Mouse (Mus musculus): ENCODE data around the gene Lmo2.

The Lmo2 gene

GRCm38 (mm10) chr2:103941085-103941484 is 16.7 kb upstream of the Lmo2 start:
- no peak for DNase-seq (ENCODE audit: low spot score in 2 of 2)

DNA sequence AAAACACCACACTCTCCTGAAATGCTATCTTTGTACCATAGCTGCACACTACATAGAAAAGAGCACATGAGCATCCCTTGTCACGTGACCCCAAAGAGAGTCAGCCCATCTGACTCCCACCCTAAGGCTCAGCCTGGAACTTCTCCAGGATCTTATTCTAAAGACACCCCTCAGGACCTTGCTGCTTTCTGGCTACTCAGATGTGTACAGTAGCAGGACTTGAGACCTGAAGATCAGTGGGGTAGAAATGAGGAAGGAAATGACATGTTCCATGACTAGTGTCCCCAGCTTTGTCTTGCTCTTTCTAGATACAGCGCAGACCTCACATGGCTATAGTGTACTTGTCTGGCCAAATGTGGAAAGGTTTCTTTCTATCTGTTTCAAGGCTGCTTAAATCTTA is 12.9 kb upstream of the Lmo2 start:
- no peak for DNase-seq (ENCODE audit: low spot score in 2 of 2)

DNA sequence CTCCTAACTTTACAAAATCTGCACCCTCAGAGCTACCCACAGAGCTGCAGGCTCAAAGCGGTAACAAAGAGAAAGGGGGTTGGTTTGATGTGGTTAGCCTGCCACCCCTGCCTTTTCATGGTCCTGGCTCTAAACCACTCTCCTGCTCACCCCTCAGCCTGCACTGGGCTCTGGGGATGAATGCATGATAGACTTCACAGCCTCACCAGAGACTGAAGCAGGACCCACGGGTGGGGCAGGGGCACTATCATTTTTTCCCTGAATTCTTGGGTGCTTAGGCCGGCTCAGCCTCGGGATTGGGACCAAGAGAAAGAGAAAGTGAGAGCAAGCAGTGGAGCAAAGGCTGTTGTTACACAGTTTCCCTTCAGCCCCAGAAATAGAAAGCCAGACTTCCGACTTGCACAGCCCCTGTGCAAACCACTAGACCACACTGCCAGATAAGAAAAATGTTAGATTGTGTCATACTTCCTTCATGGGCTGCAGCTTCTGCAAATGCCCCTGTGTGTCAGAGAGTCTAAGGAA is 12.2 kb upstream of the Lmo2 start:
- no peak for DNase-seq (ENCODE audit: low spot score in 2 of 2)

GRCm38 (mm10) chr2:103946892-103947291 is 10.9 kb upstream of the Lmo2 start:
- DNase-seq (ENCODE audit: low spot score in 2 of 2), result no peak

GRCm38 (mm10) chr2:103947982-103948655 is 9.7 kb upstream of the Lmo2 start:
- DNase-seq (ENCODE audit: low spot score in 2 of 2), result no peak

- no peak for DNase-seq (ENCODE audit: low spot score in 2 of 2)
These were observed 4.5 kb upstream of the Lmo2 start for GRCm38 (mm10) chr2:103953050-103953835.

- DNase-seq (ENCODE audit: low spot score in 2 of 2), result no peak
These were observed 2.1 kb upstream of the Lmo2 start for GRCm38 (mm10) chr2:103955714-103956113.

- DNase-seq (ENCODE audit: low spot score in 2 of 2), result no peak
These were observed 919 bp upstream of the Lmo2 start for GRCm38 (mm10) chr2:103956867-103957266.

- no peak for DNase-seq (ENCODE audit: low spot score in 2 of 2)
These were observed 848 bp downstream of the Lmo2 start for GRCm38 (mm10) chr2:103958634-103959033.

GRCm38 (mm10) chr2:103959066-103959465 is 1.3 kb downstream of the Lmo2 start:
- DNase-seq (ENCODE audit: low spot score in 2 of 2), result no peak

GRCm38 (mm10) chr2:103959574-103959973 is 1.8 kb downstream of the Lmo2 start:
- DNase-seq (ENCODE audit: low spot score in 2 of 2), result no peak

GRCm38 (mm10) chr2:103962349-103962748 is 4.6 kb downstream of the Lmo2 start:
- no peak for DNase-seq (ENCODE audit: low spot score in 2 of 2)

- DNase-seq (ENCODE audit: low spot score in 2 of 2), result no peak
These were observed 7.6 kb downstream of the Lmo2 start for GRCm38 (mm10) chr2:103965391-103965790.

DNA sequence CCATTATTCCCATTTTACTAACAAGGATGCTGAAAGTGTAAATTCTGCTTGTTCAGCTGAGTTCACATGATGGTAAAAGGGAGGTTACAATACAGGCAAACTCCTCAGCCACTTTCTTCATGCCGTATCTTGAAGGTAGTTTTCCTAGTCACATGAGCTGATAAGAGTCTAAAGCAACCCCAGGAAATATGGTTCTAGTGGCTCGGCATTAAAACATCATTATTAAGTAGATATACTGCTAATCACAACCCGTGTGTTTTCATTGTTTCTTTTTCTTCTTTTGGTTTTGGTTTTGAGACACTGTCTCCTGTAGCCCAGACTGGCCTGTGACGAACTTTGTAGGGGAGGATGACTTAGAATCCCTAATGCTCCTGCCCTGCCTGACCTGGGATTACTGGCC is 10.4 kb downstream of the Lmo2 start:
- no peak for DNase-seq (ENCODE audit: low spot score in 2 of 2)

DNA sequence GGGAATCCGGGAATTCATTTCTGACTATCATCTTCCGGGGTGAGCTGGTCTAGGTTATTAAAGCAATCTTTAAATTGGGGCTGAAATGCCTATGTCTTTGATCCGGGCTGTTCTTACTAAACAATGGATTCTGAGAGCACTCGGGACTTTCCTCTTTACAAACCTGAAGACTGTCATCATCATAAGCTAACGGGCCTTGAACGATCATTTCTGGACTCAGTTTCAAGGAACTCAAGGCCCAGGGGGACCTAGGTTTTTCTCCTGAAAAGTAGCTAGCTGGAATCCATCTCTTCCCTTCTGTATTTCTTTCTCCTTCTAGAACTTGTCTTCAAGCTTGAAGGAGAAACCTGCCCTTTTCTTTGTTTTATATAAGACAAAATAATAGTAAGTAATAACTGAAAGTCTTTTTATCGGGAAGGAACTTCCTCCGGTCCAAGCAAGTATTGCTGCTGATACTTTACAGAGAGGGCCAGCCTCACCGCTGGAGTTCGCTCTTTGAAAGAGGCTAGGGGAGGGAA is 11.2 kb downstream of the Lmo2 start:
- DNase-seq (ENCODE audit: low spot score in 2 of 2), result no peak

- DNase-seq (ENCODE audit: low spot score in 2 of 2), result peak; percentile 55 to 57
These were observed 11.8 kb downstream of the Lmo2 start for GRCm38 (mm10) chr2:103969437-103970040.

- peak in 1 of 2 experiments; percentile 32 for DNase-seq (ENCODE audit: low spot score in 2 of 2)
These were observed 12.4 kb downstream of the Lmo2 start for GRCm38 (mm10) chr2:103970041-103970790.

- no peak for DNase-seq (ENCODE audit: low spot score in 2 of 2)
These were observed 13.2 kb downstream of the Lmo2 start for GRCm38 (mm10) chr2:103970791-103971649.

DNA sequence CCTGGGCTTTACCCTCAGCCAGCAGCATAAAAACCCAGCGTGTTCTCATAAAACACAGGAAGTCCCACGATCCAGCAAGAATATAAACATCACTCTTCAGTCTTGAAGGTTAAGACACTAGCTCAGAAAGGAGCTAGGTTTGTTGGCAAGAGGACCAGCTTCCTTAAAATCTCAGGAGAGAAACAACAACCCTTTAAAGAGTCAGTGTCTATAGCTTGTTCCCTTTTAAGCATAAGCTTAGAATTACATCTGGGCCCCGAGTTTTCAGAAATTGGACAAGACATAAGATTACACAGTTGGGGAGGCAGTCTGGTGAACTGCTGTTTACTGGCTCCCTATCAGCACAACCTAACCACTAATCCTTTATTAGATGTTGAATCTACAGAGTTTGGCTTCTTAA is 14.1 kb downstream of the Lmo2 start:
- no peak for DNase-seq (ENCODE audit: low spot score in 2 of 2)

- DNase-seq (ENCODE audit: low spot score in 2 of 2), result no peak
These were observed 18.1 kb downstream of the Lmo2 start for GRCm38 (mm10) chr2:103975904-103976303.

DNA sequence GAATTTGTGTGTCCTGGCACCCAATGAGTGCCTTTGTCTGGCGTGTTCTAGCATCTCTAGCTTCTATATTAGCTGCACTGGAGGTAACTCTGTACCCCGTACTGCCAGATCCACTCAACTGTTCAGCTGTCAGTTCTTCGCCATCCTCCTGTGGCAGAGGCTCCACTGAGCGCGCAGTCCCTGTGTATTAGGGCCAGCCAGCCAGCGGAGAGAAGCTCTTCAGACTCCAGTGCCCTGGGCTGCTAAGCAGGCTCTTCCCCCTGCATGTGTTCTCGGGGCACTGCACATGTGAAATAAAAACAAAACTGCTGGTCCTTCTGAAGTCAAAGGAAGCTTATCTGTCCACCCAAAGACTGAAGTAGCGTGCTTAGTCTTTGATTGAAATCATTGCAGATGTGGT is 19.4 kb downstream of the Lmo2 start:
- DNase-seq (ENCODE audit: low spot score in 2 of 2), result no peak

Data from frontal cortex, postnatal 36 days (tissue).